ENCODE assay signal across 17 mouse cellular contexts in the genomic region with DNA sequence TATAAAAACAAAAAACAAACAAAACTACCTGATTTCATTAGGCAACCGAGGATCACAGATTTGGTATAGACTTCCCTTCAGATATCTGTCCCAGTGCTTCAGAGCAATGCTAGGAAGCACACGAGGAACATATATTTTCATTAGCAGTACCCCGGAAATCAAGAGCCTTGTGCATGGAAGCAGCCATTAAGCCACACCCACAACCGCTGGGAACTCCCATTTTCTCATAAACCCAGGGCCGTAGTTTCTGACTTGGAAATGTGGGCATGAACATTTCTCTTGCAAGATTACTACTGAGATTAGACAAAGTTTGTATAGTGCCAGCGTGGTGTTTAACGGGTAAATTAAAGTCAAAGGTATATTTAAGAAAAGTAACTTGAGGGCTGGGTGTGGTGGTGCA. TPM values are rescaled to one million over a fixed set of nuclear protein-coding genes. Genes with fewer than 3 reads are reported as not detected.
DNase-seq lines count a peak whose midpoint lies in the region; ATAC-seq lines count a peak whose summit lies in the region.
"Had no signal": no experiment of that assay in that cellular context is flagged by ENCODE, and none has a peak within 500 bp of the region (broad histone marks: within the 10 kb centered on the region; RNA-seq: fewer than 3 reads in every experiment).

No protein-coding gene starts in this region.

- no peaks in the 10 kb centered on the region for H3K27me3 ChIP-seq in liver, embryonic 11.5 days (replicated peaks; ENCODE audit: control insufficient read depth, insufficient read depth, low read length)
- no peaks in the 10 kb centered on the region for H3K27me3 ChIP-seq in liver, embryonic 12.5 days (replicated peaks)
- H3K27me3 ChIP-seq: embryonic facial prominence, embryonic 15.5 days; limb, embryonic 15.5 days had no signal

- 81% methylated on average over 7 of the region's 7 CpGs for WGBS in liver, embryonic 11.5 days
- WGBS in liver, embryonic 12.5 days (ENCODE audit: insufficient replicate concordance), result 70% methylated on average over 7 of the region's 7 CpGs

- DNase-seq in cerebellum, adult 11-12 months, result peak; percentile 21
- DNase-seq in cerebellum, postnatal 10 days, result no peak
- DNase-seq in liver, embryonic 11.5 days (ENCODE audit: low spot score), result no peak
- DNase-seq in liver, result no peak
- peak; percentile 67 for DNase-seq in R1 (ENCODE audit: low read depth, low spot score)
- no peak for DNase-seq in left cerebral cortex, postnatal 4 days
- DNase-seq: cerebellum, postnatal 14 days; heart, adult 11 months; heart, postnatal 10 days; kidney, postnatal 25 days; spleen, adult 18-20 months had no signal

- no peak for ATAC-seq in liver, embryonic 11.5 days (replicated peaks; ENCODE audit: low FRiP score)
- ATAC-seq in liver, embryonic 12.5 days, result no peak
- no peak for ATAC-seq in activated CD4-positive, CD25-positive, alpha-beta regulatory T cell, adult 4 months
- ATAC-seq: inflammation-experienced regulatory T-cells, adult 6 months had no signal

- H3K9ac ChIP-seq in liver, embryonic 11.5 days (ENCODE audit: low read depth, low read length), result no peak overlapping the region
- no peak overlapping the region for H3K9ac ChIP-seq in liver, embryonic 12.5 days
- H3K9ac ChIP-seq: limb, embryonic 15.5 days had no signal

- peaks cover 10% of the 10 kb centered on the region for H3K36me3 ChIP-seq in liver, embryonic 11.5 days (ENCODE audit: control insufficient read depth, insufficient read depth, low read length)
- H3K36me3 ChIP-seq in liver, embryonic 12.5 days, result peaks cover 40% of the 10 kb centered on the region

- peak overlapping the region; percentile 88 for H3K4me2 ChIP-seq in liver, embryonic 11.5 days
- peak overlapping the region; percentile 96 for H3K4me2 ChIP-seq in liver, embryonic 12.5 days

- no peaks in the 10 kb centered on the region for H3K9me3 ChIP-seq in liver, embryonic 11.5 days (ENCODE audit: control insufficient read depth, low read length)
- H3K9me3 ChIP-seq in liver, embryonic 12.5 days (replicated peaks), result no peaks in the 10 kb centered on the region
- H3K9me3 ChIP-seq: embryonic facial prominence, embryonic 15.5 days; limb, embryonic 15.5 days had no signal

- peaks cover 17% of the 10 kb centered on the region for H3K4me1 ChIP-seq in liver, embryonic 11.5 days (replicated peaks; ENCODE audit: control insufficient read depth, insufficient read depth, low read length)
- H3K4me1 ChIP-seq in liver, embryonic 12.5 days, result peaks cover 47% of the 10 kb centered on the region

- no peak overlapping the region; the same call in 1 of the 2 replicates for H3K4me3 ChIP-seq in liver, embryonic 11.5 days (ENCODE audit: low read depth, low read length)
- H3K4me3 ChIP-seq in liver, embryonic 12.5 days, result peak overlapping the region; percentile 89

- no peak overlapping the region for H3K27ac ChIP-seq in liver, embryonic 11.5 days (ENCODE audit: low read depth, low read length)
- H3K27ac ChIP-seq in liver, embryonic 12.5 days, result no peak overlapping the region
- H3K27ac ChIP-seq: embryonic facial prominence, embryonic 15.5 days; limb, embryonic 15.5 days had no signal

- intact Hi-C loops in left cerebral cortex, postnatal 4 days (cut with DNase I), result no loop called here

RNA-seq across cellular contexts. Expression of a gene that starts 1.6 kb away (rescaled TPM):
- polyA plus RNA-seq in liver, embryonic 11.5 days (2014; fragmentation: Nextera tagmentation; extraction: Ambion mirVana), result 261 and 283 TPM in 2 replicates
- 162 and 163 TPM in 2 replicates for polyA plus RNA-seq in liver, embryonic 12.5 days (2016; fragmentation: Nextera tagmentation; extraction: Ambion mirVana)
- total RNA-seq in left cerebral cortex, postnatal 4 days (2021), result 100 to 1,000 TPM; 112 to 115 TPM
- polyA plus RNA-seq in activated CD4-positive, CD25-positive, alpha-beta regulatory T cell, adult 4 months (2017; shearing (Covaris generic)), result 100 to 1,000 TPM; 142 to 152 TPM

RNA-seq across cellular contexts. Expression of a gene that starts 1.6 kb away (rescaled TPM):
- 15.2 and 17.3 TPM in 2 replicates for polyA plus RNA-seq in liver, embryonic 11.5 days (2014; fragmentation: Nextera tagmentation; extraction: Ambion mirVana)
- 9.8 and 10.8 TPM in 2 replicates for polyA plus RNA-seq in liver, embryonic 12.5 days (2016; fragmentation: Nextera tagmentation; extraction: Ambion mirVana)
- 10 to 100 TPM; 40.2 to 41.6 TPM for total RNA-seq in left cerebral cortex, postnatal 4 days (2021)
- polyA plus RNA-seq in activated CD4-positive, CD25-positive, alpha-beta regulatory T cell, adult 4 months (2017; shearing (Covaris generic)), result 1 to 10 TPM; 9.0 to 9.3 TPM

RNA-seq across cellular contexts. Expression of a gene that starts 5.3 kb away (rescaled TPM):
- polyA plus RNA-seq in liver, embryonic 11.5 days (2014; fragmentation: Nextera tagmentation; extraction: Ambion mirVana), result 1.0 and 1.1 TPM in 2 replicates
- polyA plus RNA-seq in liver, embryonic 12.5 days (2016; fragmentation: Nextera tagmentation; extraction: Ambion mirVana), result not detected in 2 replicates
- under 1 TPM in 1 of 2 experiments, not detected in 1; 0.22 TPM for total RNA-seq in left cerebral cortex, postnatal 4 days (2021)
- polyA plus RNA-seq in activated CD4-positive, CD25-positive, alpha-beta regulatory T cell, adult 4 months (2017; shearing (Covaris generic)), result 1 to 10 TPM in 1 of 2 experiments, under 1 TPM in 1; 0.33 to 1.4 TPM
- total RNA-seq: layer of hippocampus, postnatal 25 days had no signal

RNA-seq across cellular contexts. Expression of a gene that starts 17.5 kb away (rescaled TPM):
- polyA plus RNA-seq in liver, embryonic 11.5 days (2014; fragmentation: Nextera tagmentation; extraction: Ambion mirVana), result 12.7 and 17.8 TPM in 2 replicates
- polyA plus RNA-seq in liver, embryonic 12.5 days (2016; fragmentation: Nextera tagmentation; extraction: Ambion mirVana), result 6.9 and 7.3 TPM in 2 replicates
- total RNA-seq in left cerebral cortex, postnatal 4 days (2021), result 1 to 10 TPM; 5.7 to 6.1 TPM
- polyA plus RNA-seq in activated CD4-positive, CD25-positive, alpha-beta regulatory T cell, adult 4 months (2017; shearing (Covaris generic)), result 1 to 10 TPM; 3.9 to 4.1 TPM

Comparison
In these comparisons a context has a peak if more than half of its experiments do, and no peak if none do; other contexts are left out.
1. DNase-seq: peak in cerebellum, adult 11-12 months (single experiment) and R1 (single experiment); none in cerebellum, postnatal 10 days (0 of 2), liver, embryonic 11.5 days (single experiment), liver (single experiment) and left cerebral cortex, postnatal 4 days (single experiment).